Mouse (Mus musculus) heart, adult 11 months (tissue): Measurements from ENCODE around the gene Gpr146.

ENCODE experiments used
- DNase-seq: peaks from one replicate; pipeline ENCODE4 v3.0.0; 2022

Gpr146 gene

DNA sequence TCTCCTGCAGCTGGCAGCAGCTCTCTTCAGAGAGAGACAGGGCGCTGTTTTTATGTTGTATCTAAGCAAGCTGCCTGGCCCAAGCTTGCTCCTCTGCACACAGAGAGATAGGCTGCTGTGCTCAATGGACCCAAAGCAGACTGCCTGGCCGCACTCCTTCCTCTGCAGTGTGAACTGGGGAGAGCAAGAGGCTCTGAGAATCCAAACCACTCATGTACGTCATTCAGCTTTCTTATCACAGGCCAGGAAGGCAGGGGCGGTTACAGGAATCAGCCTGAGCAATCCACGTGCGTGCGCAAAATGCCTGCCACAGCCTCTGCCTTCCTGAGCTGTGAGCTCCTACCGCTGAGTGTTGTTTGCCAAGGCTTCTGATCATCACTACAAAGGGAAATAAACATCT is 5.3 kb downstream of the Gpr146 start:
- peak; percentile 99 for DNase-seq

DNA sequence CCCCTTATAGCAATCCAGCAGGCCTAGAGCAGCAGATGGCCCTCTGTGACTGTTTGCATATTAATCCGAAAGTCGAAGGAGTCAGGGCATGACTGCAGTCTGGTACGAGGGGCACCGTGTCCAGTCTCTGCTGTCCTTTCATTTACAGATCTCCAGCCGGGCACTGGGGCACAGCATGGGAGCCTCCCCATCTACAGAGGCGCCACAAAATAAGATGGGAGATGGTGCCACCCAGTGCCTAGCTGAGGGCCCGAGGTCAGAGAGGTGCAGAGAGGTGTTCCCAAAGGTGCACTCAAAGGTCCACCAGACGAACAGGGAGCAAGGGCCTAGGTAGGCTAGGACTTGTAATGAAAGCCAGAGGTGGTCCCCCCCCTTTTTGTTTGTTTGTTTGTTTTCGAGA is 5.7 kb downstream of the Gpr146 start:
- peak; percentile 94 for DNase-seq

DNA sequence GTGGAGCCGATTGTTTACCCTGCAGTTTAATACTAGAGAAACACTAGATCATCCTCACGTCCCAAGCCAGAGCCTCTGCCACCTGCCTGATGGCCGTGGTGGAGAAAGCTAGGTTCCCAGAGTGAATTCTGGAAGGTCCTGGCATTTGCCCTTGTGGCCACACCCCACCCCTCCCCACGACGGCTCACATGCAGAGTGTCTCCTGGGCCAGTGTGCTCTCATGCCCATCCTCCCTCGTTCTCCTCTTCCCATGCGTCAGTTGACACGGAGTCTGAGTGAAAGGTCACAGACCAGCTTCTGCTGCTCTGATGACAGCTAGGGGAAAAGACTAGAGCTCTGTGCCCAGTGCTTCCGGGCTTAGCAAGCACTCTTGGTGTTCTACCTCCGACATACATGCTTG is 7.0 kb downstream of the Gpr146 start:
- DNase-seq, result peak; percentile 98

DNA sequence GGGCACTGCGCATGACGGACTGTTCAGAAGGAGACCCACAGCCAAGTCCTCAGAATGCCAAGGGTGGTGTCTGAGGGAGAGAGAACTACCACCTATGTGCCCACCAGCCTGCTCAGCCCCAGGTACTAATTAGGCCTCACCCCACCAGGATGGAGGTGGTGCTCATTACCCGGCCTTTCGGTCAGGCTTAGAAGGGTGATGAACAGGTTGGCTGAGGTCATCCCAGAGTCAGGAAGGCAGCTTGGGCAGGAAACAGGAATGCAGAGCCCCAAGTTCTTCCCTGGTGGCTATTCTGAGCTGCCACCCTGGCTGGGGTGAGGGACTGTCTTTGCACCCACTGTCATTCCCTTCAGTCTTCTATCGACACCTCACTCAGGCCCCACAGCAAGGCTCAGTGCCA is 8.6 kb downstream of the Gpr146 start:
- peak; percentile 93 for DNase-seq

DNA sequence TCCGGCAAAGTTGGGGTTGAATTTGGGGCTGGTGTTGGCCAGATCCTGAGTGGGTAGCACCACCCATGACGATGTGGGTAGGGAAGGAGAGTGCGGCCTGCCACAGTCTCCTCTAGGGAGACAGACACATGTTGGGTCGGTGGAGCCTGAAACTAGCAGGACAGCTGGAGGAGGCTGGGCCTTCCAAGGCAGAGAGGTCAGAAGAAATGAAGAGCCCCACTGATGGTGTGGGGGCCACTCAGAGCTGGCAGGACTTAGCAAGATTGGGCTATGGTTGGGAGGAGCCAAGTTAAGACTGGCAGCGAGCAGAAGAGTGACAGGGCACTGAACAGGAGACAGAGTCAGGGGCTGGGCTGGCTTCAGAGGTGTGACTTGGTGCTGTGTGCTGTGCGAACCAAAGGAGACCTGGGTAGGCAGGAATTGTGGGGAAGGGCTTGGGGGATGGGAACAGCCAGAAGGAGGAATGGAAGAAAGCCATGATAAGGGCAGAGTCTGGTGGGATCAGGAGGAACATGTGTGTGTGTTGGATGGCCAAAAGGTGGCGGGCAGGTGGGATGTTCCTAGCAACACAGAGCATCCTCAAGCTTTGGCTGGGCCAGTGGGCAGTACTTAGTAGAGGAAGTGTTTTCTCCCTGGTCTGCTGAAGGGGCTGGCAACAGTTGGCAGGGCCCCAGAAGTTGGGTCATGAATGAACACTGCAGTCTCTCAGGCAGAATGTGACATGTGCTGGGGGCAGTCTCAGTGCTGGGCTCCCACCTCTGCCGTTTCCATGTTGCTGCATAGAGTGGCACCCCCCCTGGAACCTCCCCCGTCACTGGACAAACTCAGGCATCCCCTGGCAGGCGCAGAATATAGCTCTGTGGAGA is 10.1 kb downstream of the Gpr146 start:
- DNase-seq, result peak; percentile 95

DNA sequence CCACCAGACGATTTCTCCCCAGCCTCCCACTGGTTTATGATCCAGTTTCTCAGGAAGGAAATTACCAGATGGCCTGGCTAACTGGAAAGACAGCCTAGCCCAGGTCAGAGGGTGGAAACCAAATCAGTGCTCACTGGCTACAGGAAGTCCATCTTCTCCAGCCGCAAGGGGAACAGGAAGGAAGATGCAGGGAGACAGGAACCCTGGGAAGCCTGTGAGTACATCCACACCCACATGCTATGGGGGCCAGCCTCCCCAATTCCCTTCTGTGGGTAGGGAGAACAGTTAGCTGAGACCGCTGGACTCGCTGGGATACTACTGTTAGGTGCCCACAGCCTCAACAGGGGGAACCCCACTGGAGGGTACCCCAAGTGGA is 10.7 kb downstream of the Gpr146 start:
- DNase-seq, result peak; percentile 98

DNA sequence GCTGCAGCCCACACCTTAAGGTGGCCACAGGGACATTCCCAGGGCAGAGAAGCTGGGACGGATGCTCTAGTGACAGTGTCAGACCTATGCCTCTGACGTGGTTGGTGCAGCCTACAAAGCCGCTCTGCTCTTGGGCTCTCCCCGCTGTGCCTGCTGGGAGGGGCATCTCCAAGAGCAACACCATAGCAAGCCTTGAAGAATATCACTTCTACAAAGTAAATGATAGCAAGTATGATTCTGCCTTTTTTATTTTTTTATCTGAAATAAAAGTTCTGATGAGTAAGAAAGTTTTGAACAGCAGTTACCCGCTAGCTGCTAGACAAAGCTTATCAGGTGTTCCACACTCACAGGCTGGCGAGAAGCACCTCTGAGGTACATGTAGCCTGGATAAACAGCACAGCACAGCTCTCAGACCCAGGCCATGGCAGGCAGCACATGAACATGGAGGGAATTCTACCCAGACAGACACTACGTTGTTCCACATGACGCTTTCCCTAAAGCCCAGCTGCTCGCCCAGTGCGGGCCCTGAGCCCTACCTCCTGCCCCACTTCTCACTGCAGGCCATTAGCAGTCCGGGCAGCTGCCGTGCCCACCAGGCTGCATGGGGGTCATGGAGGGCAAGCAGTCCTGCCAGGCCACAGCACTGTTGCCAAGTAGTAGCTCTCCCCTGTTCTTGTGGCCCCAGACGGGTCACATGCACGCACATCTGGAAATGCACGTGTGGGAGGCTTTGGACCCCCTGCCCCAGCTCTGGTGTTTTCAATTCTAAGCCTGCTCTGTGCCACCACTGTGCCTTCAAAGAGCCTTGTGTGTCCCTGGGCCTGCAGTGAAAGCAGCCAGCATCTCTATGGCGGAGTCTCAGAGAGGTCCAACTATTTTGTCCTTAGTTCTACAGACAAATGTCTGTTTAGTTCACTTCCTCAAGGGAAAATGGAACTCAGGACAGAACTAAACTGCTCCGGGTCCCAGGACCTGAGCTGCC is 11.5 kb downstream of the Gpr146 start:
- peak; percentile 95 for DNase-seq

DNA sequence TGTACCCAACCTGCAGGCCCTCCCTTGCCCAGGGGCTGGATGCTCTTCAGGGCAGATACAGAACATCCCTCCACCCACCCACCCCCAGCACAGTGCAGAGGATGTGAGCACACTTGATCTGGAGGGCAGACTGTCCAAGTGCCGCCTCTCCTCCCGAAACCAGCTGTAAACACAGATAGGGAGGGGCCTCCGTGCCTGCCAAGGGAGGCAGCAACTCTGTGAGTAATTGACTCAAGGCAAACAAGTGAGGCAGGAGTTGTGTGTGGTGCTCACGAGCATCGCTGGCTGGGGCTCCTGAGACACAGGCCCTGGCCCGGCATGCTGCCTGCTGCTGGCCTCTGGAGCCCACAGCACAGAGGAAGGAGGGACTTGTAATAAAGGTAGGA is 12.2 kb downstream of the Gpr146 start:
- peak; percentile 99 for DNase-seq

DNA sequence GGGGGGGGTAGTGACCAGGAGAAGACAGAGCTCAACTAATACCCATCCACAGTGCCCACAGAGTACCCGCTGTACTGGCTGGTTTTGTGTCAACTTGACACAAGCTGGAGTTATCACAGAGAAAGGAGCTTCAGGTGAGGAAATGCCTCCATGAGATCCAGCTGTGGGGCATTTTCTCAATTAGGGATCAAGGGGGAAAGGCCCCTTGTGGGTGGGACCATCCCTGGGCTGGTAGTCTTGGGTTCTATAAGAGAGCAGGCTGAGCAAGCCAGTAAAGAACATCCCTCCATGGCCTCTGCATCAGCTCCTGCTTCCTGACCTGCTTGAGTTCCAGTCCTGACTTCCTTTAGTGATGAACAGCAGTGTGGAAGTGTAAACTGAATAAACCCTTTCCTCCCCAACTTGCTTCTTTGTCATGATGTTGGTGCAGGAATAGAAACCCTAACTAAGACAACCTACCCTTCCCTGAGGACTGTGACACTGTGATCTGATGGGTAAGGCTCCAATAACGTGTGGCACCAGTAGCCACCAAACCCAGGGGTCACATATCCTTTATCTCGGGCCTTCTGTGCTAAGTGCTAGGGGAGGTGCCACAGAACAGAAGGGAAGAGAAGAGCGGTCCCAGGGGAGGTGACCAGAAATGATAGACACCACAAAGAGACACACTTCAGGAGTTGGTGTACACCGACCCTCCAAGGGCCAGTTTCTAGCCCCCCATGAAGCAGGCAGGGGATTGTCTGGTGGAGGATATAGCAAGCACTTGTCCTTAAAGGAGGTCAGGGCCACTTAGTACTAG is 13.0 kb downstream of the Gpr146 start:
- DNase-seq, result peak; percentile 91

DNA sequence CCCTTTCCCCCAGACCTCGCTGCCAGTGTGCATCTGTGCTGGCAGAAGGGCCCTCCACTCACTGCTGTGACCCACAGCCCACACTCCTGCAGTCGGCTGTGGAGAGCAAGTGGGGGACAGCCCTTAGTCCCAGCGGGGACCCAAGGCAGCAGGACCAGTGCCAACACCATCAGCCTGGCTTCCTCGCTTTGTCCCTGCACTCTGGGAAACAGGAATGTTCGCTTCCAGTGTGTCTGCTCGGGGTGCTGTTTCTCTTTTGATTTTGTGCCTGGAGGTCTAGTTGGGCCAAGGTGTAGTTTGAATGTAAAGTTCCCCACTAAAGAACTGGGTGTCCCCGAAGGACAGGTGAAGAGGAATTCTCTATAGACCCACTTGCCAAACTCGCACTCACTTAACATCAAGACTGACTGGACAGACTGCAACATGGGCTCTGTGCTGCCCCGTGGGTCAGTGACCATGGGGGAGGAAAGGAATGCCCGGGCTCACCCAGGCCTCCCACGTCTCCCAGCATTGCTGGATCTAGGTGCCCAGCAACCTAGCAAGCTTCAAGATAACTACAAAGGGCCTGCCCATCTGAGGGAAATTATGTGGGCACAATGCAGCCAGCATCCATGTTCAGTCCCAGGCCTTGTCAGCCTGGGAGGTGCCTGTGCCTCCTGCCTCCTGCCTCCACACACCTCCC is 14.0 kb downstream of the Gpr146 start:
- DNase-seq, result peak; percentile 96

DNA sequence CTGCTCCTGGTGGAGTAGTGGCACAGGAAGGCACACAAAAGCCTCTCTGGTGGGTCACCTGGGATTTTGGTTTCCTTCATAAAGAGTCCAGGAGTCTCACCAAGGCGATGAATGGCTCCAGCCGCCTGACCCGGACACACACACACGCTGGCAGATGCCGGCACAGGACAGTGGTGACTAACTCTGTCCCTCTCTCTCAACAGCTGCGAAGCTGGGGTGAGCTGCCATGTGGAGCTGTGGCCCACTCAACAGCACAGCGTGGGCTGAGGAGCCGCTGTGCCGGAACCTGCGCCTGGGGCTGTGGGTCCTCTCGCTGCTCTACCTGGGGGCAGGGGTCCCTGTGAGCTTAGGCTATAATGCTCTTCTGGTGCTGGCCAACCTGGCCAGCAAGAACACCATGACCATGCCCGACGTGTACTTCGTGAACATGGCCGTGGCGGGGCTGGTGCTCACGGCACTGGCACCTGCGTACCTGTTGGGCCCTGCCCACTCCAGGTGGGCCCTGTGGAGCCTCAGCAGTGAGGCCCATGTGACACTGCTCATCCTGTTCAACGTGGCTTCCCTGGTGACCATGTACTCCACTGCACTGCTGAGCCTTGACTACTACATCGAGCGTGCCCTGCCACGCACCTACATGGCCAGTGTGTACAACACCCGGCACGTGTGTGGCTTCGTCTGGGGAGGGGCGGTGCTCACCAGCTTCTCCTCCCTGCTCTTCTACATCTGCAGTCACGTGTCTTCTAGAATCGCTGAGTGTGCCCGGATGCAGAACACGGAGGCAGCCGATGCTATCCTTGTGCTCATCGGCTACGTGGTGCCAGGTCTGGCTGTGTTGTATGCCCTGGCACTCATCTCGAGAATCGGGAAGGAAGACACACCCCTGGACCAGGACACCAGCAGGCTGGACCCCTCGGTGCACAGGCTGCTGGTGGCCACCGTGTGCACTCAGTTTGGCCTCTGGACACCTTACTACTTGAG is 15.0 kb downstream of the Gpr146 start:
- DNase-seq, result peak; percentile 93

DNA sequence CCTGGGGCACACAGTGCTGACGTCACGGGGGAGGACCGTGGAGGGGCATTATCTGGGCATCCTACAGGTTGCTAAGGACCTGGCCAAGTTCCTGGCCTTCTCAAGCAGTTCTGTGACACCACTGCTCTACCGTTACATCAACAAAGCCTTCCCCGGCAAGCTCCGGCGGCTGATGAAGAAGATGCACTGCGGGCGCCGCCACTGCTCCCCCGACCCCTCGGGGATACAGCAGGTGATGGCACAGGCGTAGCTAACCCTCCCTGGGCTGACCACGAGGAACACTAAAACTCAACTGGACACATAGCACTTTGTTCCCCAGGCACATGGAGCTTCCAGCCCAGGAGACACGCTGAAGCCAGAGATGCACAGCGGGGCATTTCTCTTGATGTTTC is 15.7 kb downstream of the Gpr146 start:
- peak; percentile 89 for DNase-seq

DNA sequence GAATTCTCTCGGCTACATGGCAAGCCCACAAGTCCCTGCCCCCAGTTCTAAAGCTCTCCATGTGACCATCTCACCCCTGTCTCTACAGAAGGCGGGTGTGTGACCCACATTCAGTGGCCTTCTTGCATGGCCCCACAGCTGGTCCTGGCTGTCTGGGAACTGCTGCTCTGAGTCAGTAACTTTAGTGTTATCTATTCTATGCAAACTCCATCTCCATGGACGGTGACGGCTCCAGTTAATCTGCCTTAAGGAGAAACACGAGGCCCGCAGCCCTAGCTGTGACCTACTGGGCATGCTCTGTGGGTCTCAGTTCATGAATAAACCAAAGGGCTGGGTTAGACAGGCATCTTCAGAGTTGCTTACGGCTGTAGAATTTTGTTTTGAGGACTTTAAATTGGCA is 16.9 kb downstream of the Gpr146 start:
- DNase-seq, result peak; percentile 94

DNA sequence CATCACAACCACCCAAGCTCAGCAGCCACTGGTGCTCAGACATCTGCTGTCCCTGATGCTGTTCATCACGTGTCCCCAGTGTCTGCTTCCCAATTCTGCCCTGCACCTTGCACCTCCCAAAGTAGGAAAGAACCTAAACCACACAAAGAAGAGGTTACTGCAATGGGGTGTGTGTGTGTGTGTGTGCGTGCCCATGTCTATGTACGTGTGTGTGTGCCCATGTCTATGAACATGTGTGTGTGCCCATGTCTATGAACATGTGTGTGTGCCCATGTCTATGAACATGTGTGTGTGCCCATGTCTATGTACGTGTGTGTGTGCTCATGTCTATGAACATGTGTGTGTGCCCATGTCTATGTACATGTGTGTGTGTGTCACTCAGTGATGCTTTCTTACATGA is 18.0 kb downstream of the Gpr146 start:
- no peak for DNase-seq

DNA sequence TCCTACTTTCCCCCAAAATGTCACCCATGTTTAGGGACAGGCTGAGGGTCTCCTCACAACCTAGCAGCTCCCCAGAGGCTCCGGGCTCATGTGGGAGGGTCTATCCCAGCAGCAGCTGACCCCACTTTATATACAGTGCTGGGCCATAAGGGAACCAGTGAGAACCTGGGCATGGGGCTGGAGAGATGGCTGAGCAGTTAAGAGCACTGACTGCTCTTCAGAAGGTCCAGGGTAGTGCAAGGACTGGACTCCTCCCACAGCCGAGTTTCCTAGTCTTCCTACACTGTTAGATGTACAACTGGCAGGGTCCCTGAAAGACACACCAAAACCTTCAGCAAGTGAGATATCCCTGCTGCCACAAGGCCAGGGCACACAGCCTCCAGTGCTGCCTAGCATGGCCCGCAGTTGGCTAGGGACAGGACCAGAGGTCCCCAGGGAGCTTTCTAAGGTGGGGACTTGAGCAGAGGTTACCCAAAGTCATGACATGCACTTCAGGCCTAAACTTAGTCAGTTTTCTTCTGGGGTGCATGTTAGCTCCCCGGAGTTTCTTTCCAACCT is 19.9 kb downstream of the Gpr146 start:
- peak; percentile 91 for DNase-seq

DNA sequence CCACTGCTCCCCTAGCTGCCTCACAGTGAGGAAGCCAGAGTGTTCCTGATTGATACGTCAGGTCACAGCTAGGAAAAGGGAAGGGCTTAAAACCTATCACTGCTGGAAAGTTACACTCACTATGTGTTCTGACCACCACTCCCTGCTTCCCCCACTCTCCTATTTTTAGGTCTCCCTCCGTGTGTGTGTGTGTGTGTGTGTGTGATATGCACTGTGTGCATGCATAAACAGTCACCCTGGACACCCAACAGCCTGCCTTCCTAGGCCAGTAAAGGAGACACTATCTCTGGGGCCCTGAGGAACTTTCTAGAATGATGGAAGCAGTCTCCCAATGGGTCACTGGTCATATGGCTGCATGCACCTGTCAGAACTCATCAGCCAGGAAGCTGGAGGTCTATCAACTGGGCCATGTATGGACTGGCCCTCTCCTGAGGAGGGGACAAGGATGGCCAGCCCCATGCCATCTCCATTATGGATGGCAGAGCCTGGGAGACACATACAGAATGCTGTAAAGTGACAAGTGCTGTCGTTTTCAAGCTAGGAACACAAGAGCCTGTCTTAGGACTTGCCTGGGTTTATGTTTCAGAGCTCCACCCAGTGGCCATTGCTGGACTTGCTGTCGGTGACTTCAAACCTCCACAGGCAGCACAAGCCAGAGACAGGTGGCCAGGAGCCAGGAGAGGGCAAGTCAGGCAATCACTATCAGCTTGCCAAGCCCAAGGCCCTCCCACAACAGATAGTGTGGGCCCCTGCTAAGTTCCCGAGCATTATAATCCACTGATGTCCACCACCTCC is 20.7 kb downstream of the Gpr146 start:
- DNase-seq, result peak; percentile 99

DNA sequence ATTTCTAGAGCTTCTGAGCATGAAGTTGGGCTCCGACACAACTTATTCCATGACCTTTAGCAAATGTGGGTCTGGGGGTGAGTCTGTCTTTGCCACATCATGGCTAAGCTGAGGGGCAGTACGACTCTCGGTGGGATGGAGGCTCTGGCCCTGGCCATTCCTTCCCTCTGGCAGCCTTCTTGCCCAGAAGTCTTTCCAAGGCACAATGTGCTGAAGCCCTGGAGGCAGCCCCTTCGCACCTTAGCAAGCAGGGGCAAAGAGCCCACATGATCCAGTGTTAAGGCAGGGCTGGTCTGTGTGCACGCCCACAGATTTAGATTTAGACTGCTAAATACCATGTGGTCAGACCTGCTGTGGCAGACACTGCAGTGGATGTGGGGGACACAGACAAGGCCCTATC is 21.3 kb downstream of the Gpr146 start:
- peak; percentile 89 for DNase-seq

DNA sequence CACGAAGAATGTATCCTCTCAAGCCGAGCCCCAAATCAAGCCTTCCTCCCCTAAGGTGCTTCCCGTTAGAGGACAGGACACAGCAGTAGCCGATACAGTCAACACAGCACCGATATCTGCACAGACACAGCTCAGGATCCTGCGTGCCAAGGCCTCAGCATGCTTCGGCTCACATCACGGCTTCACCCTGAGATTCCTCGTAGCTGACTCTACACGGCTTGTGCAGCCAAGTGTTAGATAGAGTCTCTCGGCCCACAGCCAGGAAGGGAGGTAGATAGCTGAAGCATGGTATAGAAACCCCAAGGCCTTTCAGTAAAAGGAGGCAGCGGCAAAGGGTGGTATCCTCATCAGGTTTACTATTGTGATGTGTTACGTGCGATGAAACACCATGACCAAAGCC is 22.5 kb downstream of the Gpr146 start:
- DNase-seq, result peak; percentile 91

DNA sequence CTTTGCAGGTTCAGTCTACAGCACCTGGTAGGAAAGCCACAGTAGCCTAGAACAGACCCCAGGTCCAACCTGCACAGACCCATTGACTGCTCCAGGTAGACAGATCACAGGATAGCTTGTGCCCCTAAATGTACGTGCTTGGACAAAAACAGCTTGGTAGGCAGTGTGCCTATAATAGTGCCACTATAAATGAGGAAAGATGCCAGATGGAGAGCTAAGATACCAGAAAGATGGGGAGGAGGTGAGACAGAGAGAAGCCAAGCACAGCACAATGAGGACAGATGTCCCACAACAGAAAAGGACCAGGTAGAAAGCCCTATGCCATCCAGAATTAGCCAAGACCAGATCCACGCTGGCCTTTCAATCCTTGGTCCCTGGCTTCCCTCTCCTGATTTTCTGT is 24.6 kb downstream of the Gpr146 start:
- no peak for DNase-seq

DNA sequence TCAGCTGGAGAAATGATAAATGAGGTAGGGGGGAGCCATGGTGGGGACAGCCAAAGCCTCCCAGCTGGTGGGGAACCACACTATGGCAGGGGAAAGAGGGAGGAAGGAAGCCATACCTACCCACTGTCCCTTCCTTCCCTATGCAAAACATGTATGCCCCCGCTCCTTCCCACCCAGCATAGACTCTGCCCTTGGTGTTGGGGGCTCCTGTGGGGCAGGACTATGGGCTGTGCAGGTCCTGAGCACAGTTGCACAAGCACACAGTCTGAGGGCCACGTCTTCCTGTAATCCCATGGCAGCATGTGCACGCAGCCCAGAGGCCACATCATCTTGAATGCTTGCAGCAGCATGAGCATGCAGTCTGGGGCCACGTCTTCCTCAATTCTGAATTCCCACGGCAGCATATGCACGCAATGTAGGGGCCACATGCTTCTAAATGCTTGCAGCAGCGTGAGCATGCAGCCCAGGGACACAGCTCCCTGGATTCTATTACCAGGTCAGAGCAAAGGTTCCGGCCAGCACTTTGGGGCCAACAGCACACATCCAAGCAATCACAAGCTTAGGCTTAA is 26.3 kb downstream of the Gpr146 start:
- peak; percentile 92 for DNase-seq
